Mouse (Mus musculus) brain, embryonic 14.5 days (tissue): ENCODE measurements at regions not wholly inside any gene's neighbourhood (a gene's known extent, or its start where the extent isn't known, plus 50 kb on each side); places are given as distances from the start of the nearest gene placed in this dataset.
"Not testable (repeated sequence)": the region's sequence is repeated elsewhere in the genome, so short reads cannot be mapped to it uniquely, and the experiment has no call there.

Source experiments
- DNase-seq: peaks from one replicate; pipeline ENCODE4 v3.0.0-alpha.2; 2011; ENCODE audit warnings: low read depth
- CTCF ChIP-seq: fragments of 200-500 bp; IDR thresholded peaks from 2 replicates; pipeline ENCODE4 v1.5.1; 2012; ENCODE audit warnings: inconsistent platforms, mild to moderate bottlenecking, moderate library complexity, borderline replicate concordance; ENCODE audit not compliant: insufficient read depth, insufficient read length; ENCODE audit errors: extremely low read depth
- POLR2A ChIP-seq: fragments of 200-500 bp; IDR thresholded peaks from 2 replicates; pipeline ENCODE4 v1.6.1; 2012; ENCODE audit warnings: mild to moderate bottlenecking, inconsistent platforms, borderline replicate concordance; ENCODE audit not compliant: poor library complexity, insufficient read depth, insufficient read length, severe bottlenecking; ENCODE audit errors: extremely low read depth

- peak; percentile 76 for DNase-seq
- TF ChIP-seq POLR2A (no peak), CTCF (no peak)
Measured at GRCm38 (mm10) chr10:11515144-11515543, 171.9 kb downstream of the Epm2a start.

GRCm38 (mm10) chr10:11517122-11517521 is 173.9 kb downstream of the Epm2a start:
- DNase-seq: peak; percentile 22
- no peak for TF ChIP-seq POLR2A
- peak; percentile 34; the same call in 1 of the 2 replicates for TF ChIP-seq CTCF

- TF ChIP-seq CTCF: no peak
- no peak for TF ChIP-seq POLR2A
- no peak for DNase-seq
Measured at GRCm38 (mm10) chr10:11531343-11531742, 188.1 kb downstream of the Epm2a start.

GRCm38 (mm10) chr10:11555376-11555775 is 212.2 kb downstream of the Epm2a start:
- DNase-seq: not testable (repeated sequence)

GRCm38 (mm10) chr10:11570523-11571055 is 227.4 kb downstream of the Epm2a start:
- TF ChIP-seq POLR2A (no peak), CTCF (no peak)
- no peak for DNase-seq

GRCm38 (mm10) chr10:11608451-11608850 is 265.2 kb downstream of the Epm2a start:
- no peak for DNase-seq
- TF ChIP-seq POLR2A (no peak), CTCF (no peak)

GRCm38 (mm10) chr10:11609092-11609491 is 265.9 kb downstream of the Epm2a start:
- DNase-seq: not testable (repeated sequence)

- no peak for DNase-seq
Measured at GRCm38 (mm10) chr10:11648151-11648550, 304.9 kb downstream of the Epm2a start.

GRCm38 (mm10) chr10:11660056-11660770 is 317.0 kb downstream of the Epm2a start:
- no peak for TF ChIP-seq POLR2A
- no peak for TF ChIP-seq CTCF
- DNase-seq: no peak

More at GRCm38 (mm10) chr10:11648151-11648550, 304.9 kb downstream of the Epm2a start:
- TF ChIP-seq CTCF: no peak
- no peak for TF ChIP-seq POLR2A

GRCm38 (mm10) chr10:11661660-11662250 is 318.6 kb downstream of the Epm2a start:
- TF ChIP-seq POLR2A (no peak), CTCF (no peak)
- peak; percentile 25 for DNase-seq

- no peak for DNase-seq
- TF ChIP-seq POLR2A (no peak), CTCF (no peak)
Measured at GRCm38 (mm10) chr10:11709742-11710141, 366.5 kb downstream of the Epm2a start.

GRCm38 (mm10) chr10:11724775-11725174 is 381.6 kb downstream of the Epm2a start:
- TF ChIP-seq CTCF (no peak), POLR2A (no peak)
- DNase-seq: no peak

GRCm38 (mm10) chr10:11729536-11729935 is 386.3 kb downstream of the Epm2a start:
- DNase-seq: no peak
- TF ChIP-seq POLR2A (no peak), CTCF (no peak)
